In genomic region chr2:164531169-164531568, GRCm38 (mm10) we compare ENCODE assay signal across 8 mouse cellular contexts. TPM values are rescaled to one million over a fixed set of nuclear protein-coding genes. Genes with fewer than 3 reads are reported as not detected.
A peak's percentile ranks its signal among the peaks of the same experiment; 100 is the strongest.
DNase-seq lines count a peak whose midpoint lies in the region; ATAC-seq lines count a peak whose summit lies in the region.

No protein-coding gene starts in this region.

- no peaks in the 10 kb centered on the region for H3K9me3 ChIP-seq in lung, embryonic 16.5 days (ENCODE audit: control insufficient read depth, low read length)

- no peak overlapping the region for H3K9ac ChIP-seq in lung, embryonic 16.5 days (ENCODE audit: low read length)

- H3K36me3 ChIP-seq in lung, embryonic 16.5 days (ENCODE audit: control insufficient read depth, insufficient read depth, low read length) = no peaks in the 10 kb centered on the region

- WGBS in lung, embryonic 16.5 days = 2% methylated on average over 3 of the region's 3 CpGs

- H3K4me3 ChIP-seq in lung, embryonic 16.5 days (ENCODE audit: low read length) = no peak overlapping the region

- ATAC-seq in lung, embryonic 16.5 days (ENCODE audit: low read depth) = peak; percentile 49; the same call in 1 of the 2 replicates

- no peaks in the 10 kb centered on the region for H3K27me3 ChIP-seq in lung, embryonic 16.5 days (ENCODE audit: control insufficient read depth, insufficient read depth, low read depth, low read length)

- no peak overlapping the region for H3K4me2 ChIP-seq in lung, embryonic 16.5 days (ENCODE audit: low read depth, low read length)

- H3K27ac ChIP-seq in lung, embryonic 16.5 days (ENCODE audit: low read length) = no peak overlapping the region

- DNase-seq in CD4-positive, CD25-positive, alpha-beta regulatory T cell, adult 2 months (ENCODE audit: low read depth, low spot score) = peak; percentile 86
- peak; percentile 87 for DNase-seq in NIH3T3 (ENCODE audit: low read depth)
- peak; percentile 87 to 91 for DNase-seq in cerebellum, postnatal 10 days
- DNase-seq in gastrocnemius, postnatal 4 days (ENCODE audit: low spot score in 2 of 2) = peak; percentile 38 to 71
- DNase-seq in kidney, postnatal 4 days = peak; percentile 88 to 90
- DNase-seq in right cerebral cortex, postnatal 36 days (ENCODE audit: low spot score in 2 of 2) = peak; percentile 46 to 66
- DNase-seq in yolk sac, embryonic 10.5 days (ENCODE audit: low spot score) = peak; percentile 35

- no peaks in the 10 kb centered on the region for H3K4me1 ChIP-seq in lung, embryonic 16.5 days (replicated peaks; ENCODE audit: control insufficient read depth, insufficient read depth, low read length)

RNA-seq across cellular contexts. Expression of gene Wfdc2, which starts 31.0 kb away (rescaled TPM):
- total RNA-seq in gastrocnemius, postnatal 4 days (2021) = 1 to 10 TPM in 1 of 2 experiments, not detected in 1; 1.3 TPM
- 486 and 558 TPM in 2 replicates for polyA plus RNA-seq in lung, embryonic 16.5 days (2015; fragmentation: Nextera tagmentation; extraction: Ambion mirVana)

RNA-seq across cellular contexts. Expression of gene Pigt, which starts 33.8 kb away (rescaled TPM):
- 10 to 100 TPM; 66.5 to 66.8 TPM for total RNA-seq in gastrocnemius, postnatal 4 days (2021)
- 62.0 and 63.2 TPM in 2 replicates for polyA plus RNA-seq in lung, embryonic 16.5 days (2015; fragmentation: Nextera tagmentation; extraction: Ambion mirVana)

RNA-seq across cellular contexts. Expression of gene Spint3, which starts 42.1 kb away (rescaled TPM):
- total RNA-seq in gastrocnemius, postnatal 4 days (2021) = not detected
- polyA plus RNA-seq in lung, embryonic 16.5 days (2015; fragmentation: Nextera tagmentation; extraction: Ambion mirVana) = not detected in 2 replicates

RNA-seq across cellular contexts. Expression of gene Dbndd2, which starts 45.3 kb away (rescaled TPM):
- total RNA-seq in gastrocnemius, postnatal 4 days (2021) = 10 to 100 TPM; 13.5 to 15.7 TPM
- 13.0 and 23.4 TPM in 2 replicates for polyA plus RNA-seq in lung, embryonic 16.5 days (2015; fragmentation: Nextera tagmentation; extraction: Ambion mirVana)

RNA-seq across cellular contexts. Expression of gene Wfdc6a, which starts 54.1 kb away (rescaled TPM):
- total RNA-seq in gastrocnemius, postnatal 4 days (2021) = not detected
- polyA plus RNA-seq in lung, embryonic 16.5 days (2015; fragmentation: Nextera tagmentation; extraction: Ambion mirVana) = 0.92 and 1.4 TPM in 2 replicates

Comparison
In these comparisons a context has a peak if more than half of its experiments do, and no peak if none do; other contexts are left out.
1. DNase-seq: peak in every context shown above with its lines; median percentile 89 in cerebellum, postnatal 10 days; 89 in kidney, postnatal 4 days; 87 in NIH3T3; 86 in CD4-positive, CD25-positive, alpha-beta regulatory T cell, adult 2 months; 56 in right cerebral cortex, postnatal 36 days; 54 in gastrocnemius, postnatal 4 days; 35 in yolk sac, embryonic 10.5 days.